Mouse (Mus musculus): ENCODE data around the gene Pidd1.

Gene Pidd1

DNA sequence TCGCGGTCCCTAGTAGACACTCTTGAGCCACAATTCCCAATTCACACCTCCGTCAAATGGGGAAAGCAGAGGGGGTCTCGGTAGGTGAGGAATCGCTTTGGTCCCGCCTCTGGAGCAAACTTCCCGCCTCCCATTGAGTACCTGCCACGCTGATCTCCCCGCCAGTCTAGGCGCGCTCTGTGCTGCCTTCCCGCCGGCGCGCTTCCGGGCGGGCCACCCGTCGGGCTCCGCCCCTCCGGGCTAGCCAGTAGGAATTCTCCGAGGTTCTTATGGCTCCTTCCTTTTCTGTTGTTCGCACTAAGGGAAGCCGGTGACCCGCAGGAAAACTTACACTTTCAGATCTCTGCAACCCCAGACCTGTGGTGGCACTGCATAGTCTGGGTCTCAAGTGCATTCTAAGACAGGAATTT is at the start of gene Pidd1:
Gene Pidd1 (minus strand): TSS at position 198 of the 410 bp plus-strand sequence.
- DNase-seq (ENCODE audit: low spot score in 2 of 2) = peak in 1 of 2 experiments; percentile 34

GRCm38 (mm10) chr7:141492738-141493137 is 48.9 kb upstream of the Pidd1 start:
- DNase-seq (ENCODE audit: low spot score in 2 of 2) = no peak

DNA sequence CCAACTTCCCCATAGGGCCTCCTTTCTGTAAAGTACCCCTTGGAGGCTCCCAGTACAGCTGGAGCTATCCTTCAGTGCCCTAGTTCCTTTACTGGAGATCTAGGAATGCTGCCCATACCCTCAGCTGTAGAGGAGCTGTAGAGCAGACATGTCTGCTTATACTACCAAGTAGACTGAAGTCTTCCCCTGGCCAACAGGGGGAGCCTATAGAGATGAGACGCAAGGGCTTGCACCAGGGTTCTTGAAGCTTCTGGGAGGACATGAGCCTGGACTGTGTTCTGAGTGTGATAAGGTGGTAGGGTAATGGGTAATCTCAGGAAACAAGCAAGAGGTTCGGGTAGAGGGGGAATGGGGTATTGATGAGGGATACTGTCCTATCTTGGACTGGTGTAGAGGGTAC is 47.3 kb upstream of the Pidd1 start:
- DNase-seq (ENCODE audit: low spot score in 2 of 2) = no peak

DNA sequence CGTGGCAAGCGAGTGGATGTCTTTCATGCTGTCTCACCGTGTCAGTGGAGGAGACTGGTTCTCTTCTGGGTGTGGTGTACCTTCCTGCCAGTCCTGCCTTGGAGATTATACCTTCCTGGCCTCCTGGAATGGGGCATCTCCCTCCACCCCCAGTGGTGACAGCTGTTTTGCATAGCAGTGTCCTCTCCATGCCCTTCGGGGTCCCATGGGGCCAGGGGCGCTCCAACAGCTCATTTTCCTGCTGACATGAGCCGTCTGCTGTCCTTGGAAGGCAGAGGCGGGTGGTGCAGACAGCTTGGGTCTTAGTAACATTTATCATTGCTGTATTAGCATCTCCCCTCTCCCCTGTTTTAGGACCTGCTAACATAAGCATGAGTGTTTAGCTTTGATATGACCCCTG is 43.3 kb upstream of the Pidd1 start:
- no peak for DNase-seq (ENCODE audit: low spot score in 2 of 2)

- no peak for DNase-seq (ENCODE audit: low spot score in 2 of 2)
These were observed 42.4 kb upstream of the Pidd1 start for GRCm38 (mm10) chr7:141486239-141486638.

- DNase-seq (ENCODE audit: low spot score in 2 of 2) = no peak
These were observed 41.8 kb upstream of the Pidd1 start for GRCm38 (mm10) chr7:141485606-141486005.

DNA sequence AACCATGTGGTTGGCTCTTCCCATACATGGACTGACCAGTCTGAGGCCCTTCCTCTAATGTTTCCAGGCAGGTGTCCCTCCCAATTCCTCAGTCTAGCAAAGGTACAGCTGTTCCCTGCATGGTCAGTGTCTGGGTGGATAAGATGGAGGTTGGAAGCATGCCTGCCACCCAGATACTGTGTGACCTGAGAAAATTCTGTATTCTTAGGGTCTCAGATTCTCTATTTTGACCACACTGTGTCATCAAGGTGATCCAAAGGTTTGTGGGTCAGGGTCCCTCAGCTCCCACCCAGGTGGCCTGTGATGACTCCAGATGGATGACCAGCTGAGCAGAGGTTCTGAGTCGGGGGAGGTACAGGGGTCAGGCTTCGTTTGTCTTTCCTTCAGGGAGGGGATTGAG is 41.4 kb upstream of the Pidd1 start:
- no peak for DNase-seq (ENCODE audit: low spot score in 2 of 2)

GRCm38 (mm10) chr7:141484186-141485120 is 40.6 kb upstream of the Pidd1 start:
- DNase-seq (ENCODE audit: low spot score in 2 of 2) = no peak

DNA sequence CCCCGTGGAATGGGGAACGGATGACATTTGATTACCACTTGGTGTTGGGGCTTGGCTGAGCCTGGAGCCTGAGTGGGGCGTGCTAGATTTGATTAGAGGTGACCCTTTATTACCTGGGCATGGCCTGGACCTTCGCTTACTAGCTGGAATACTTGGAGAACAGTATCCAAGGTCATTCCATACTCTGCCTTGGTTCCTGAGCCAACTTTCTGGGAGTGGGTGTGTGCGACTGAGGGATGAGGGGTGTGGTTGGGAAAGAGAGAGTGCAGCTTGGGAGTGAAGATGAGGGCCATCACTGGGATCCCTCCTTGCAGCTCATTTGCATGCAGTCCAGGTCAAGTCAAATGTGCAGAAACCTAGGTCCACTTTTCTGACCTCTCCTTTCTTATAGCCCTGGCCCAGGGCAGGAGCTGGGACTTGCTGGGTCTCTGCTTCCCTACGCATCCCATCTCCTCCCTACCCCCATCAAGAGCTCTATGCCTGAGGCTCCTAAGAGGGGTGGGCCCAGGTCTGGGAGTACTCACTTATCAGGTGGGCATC is 39.4 kb upstream of the Pidd1 start:
- no peak for DNase-seq (ENCODE audit: low spot score in 2 of 2)

GRCm38 (mm10) chr7:141482531-141483024 is 38.8 kb upstream of the Pidd1 start:
- no peak for DNase-seq (ENCODE audit: low spot score in 2 of 2)

- no peak for DNase-seq (ENCODE audit: low spot score in 2 of 2)
These were observed 37.9 kb upstream of the Pidd1 start for GRCm38 (mm10) chr7:141481498-141482401.

GRCm38 (mm10) chr7:141480842-141481497 is 37.1 kb upstream of the Pidd1 start:
- no peak for DNase-seq (ENCODE audit: low spot score in 2 of 2)

GRCm38 (mm10) chr7:141478270-141478748 is 34.5 kb upstream of the Pidd1 start:
- no peak for DNase-seq (ENCODE audit: low spot score in 2 of 2)

DNA sequence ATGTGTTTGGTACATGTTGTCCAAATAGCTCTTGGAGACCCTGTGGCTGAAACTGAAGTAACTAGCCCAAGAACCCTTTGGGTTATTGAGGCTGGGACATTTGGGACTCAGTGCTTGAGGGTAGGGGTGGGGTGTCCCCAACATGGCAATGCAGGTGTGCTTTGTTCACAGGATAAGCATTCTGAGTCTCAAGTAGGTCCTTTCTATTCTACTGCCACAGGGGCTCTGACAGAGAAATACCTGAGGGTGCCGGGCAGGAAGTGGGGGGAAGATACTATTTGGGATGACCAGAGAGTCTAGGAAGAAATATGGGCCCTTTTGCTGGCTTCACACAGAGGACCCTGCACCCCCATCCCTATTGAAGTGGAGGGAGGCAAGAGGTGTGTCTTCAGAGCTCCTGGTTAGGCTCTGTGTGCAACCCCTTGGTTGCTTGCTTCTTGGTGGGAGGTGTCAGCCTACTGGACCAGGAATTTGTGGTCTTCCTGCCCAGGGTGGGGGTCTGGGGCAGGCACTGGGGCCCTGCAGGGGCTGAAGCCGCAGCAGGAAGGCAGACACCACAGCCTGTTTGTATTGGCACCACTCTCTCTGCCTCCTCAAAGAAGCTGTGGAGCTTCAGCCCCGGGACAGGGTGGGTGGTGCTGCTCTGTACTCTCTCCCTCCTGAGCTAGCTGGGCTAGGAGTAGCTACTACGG is 33.9 kb upstream of the Pidd1 start:
- DNase-seq (ENCODE audit: low spot score in 2 of 2) = no peak

DNA sequence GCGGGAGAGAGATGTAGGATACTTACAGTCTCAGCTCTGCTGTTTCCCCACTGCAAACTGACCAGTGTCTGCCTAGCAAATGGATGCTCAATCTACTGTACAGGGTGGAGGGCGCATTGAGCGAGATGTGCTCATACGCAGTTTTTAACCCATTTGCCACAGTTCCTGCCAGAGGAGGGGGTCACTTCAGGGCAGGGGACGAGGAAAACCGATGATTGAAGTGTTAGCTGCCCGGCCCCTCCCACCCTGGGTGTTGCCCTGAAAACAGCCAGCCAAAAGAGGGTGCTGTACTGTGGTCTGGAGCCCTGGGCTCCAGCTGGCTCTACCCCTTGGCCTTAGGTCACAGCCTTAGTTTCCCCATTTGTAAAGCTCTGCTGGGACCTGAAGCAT is 33.2 kb upstream of the Pidd1 start:
- DNase-seq (ENCODE audit: low spot score in 2 of 2) = no peak

GRCm38 (mm10) chr7:141476226-141476980 is 32.6 kb upstream of the Pidd1 start:
- peak; percentile 85 to 87 for DNase-seq (ENCODE audit: low spot score in 2 of 2)

- DNase-seq (ENCODE audit: low spot score in 2 of 2) = no peak
These were observed 32.0 kb upstream of the Pidd1 start for GRCm38 (mm10) chr7:141475805-141476158.

DNA sequence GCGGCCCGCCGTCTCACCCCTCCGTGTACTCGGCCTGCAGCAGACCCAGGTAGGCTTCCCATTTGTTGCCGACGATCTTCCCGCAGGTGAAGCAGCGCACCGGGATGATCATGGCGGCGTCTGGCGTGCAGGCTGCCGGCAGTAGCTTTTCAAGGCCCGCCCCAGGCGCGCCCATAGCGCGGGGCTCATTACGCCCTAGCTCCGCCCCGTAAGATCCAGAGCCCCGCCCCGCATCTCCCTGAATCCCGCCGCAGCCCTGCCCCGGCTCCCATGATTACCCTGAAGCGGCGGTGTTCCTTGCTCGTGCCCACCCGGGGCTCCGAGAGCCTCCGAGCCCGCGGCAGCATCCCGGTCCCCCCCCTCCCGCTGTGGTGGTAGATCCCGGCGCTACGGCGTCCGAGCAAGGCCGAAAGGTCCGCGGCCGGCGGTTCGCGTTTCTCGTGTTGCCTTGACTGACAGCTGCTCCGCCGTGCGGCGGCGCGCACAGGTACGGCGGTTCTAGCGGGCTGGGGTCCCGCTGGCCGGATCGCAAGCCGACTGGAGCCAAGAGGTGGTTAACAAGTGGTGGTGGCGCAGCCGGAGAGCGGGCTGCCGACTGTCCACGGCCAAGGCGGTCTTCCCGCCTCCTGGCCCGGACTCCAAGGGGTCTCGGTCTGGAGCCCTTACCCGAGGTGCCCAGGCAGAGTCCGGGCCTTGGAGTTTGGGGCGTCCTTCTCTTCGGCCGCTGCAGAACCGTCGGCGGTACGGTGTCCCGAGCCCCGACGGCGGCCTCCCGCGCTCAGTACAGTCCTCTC is 31.4 kb upstream of the Pidd1 start, which contains the start of the genes Polr2l and Tspan4:
Gene Polr2l (minus strand): TSS at position 122 of the 794 bp plus-strand sequence.
Gene Tspan4 (plus strand): TSS at position 230 of the 794 bp plus-strand sequence.
- DNase-seq (ENCODE audit: low spot score in 2 of 2) = peak; percentile 76 to 88

- no peak for DNase-seq (ENCODE audit: low spot score in 2 of 2)
These were observed 30.3 kb upstream of the Pidd1 start for GRCm38 (mm10) chr7:141474160-141474559.
